Mouse (Mus musculus) adrenal gland, postnatal 0 days (tissue): ENCODE data around the gene Gm8871. TPM values are rescaled to one million over a fixed set of nuclear protein-coding genes. Genes with fewer than 3 reads are reported as not detected.

Experiments used
- polyA plus RNA-seq: library from polyadenylated mRNA; unstranded; fragments of >200 nt; fragmentation: Nextera tagmentation; extraction: Ambion mirVana; gene quantifications from 2 replicates; pipeline ENCODE4 v1.2.1, GENCODE M21; 2015

The Gm8871 gene
- polyA plus RNA-seq = not detected in 2 replicates

DNA sequence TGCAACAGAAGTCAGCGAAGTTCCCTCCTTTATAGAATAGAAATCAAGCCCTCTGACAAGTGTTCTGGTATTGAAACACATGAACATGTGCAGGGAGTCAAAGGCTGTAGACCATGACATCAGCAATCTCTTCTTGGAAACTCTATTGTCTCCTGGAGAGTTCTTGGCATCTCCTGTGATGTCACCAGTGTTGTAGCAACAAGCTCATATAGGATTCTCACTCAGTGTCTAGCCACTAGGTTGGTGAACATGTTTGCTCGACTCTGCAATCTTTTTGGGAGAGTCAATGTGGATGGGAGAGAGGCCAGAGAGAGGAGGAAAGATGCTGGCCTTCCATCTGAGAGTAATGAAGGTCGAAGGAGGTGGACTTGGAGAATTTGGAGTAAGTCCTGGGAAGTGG, at the start of gene Gm8871, which contains the start of gene Gm8857:
Gene Gm8871 (plus strand): TSS at position 301 of the 400 bp plus-strand sequence.
Gene Gm8857 (plus strand): TSS at position 303 of the 400 bp plus-strand sequence.

Other genes starting within 250 kb of the Gm8871 start
- not detected in 2 replicates for gene Gm8857, start within 50 bp of the Gm8871 start, polyA plus RNA-seq
- gene Gm8879, start 179.8 kb downstream of the Gm8871 start, polyA plus RNA-seq = not detected in 2 replicates
- not detected in 2 replicates for gene Gm5861, start 235.3 kb downstream of the Gm8871 start, polyA plus RNA-seq